Mouse (Mus musculus) MEL-GATA-1-ER (cell line): ENCODE measurements at regions not wholly inside any gene's neighbourhood (a gene's known extent, or its start where the extent isn't known, plus 50 kb on each side); places are given as distances from the start of the nearest gene placed in this dataset.

Experiments
- DNase-seq: peaks from one replicate; pipeline ENCODE4 v3.0.0-alpha.2; 2012; ENCODE audit warnings: low read depth; ENCODE audit errors: extremely low read depth

- no peak for DNase-seq
These were observed 685.9 kb upstream of the Rgs18 start for GRCm38 (mm10) chr1:145461128-145461527.

- DNase-seq: peak; percentile 15
These were observed 680.3 kb upstream of the Rgs18 start for GRCm38 (mm10) chr1:145455522-145455921.
